8 mouse cellular contexts compared by ENCODE assay signal in the genomic region with DNA sequence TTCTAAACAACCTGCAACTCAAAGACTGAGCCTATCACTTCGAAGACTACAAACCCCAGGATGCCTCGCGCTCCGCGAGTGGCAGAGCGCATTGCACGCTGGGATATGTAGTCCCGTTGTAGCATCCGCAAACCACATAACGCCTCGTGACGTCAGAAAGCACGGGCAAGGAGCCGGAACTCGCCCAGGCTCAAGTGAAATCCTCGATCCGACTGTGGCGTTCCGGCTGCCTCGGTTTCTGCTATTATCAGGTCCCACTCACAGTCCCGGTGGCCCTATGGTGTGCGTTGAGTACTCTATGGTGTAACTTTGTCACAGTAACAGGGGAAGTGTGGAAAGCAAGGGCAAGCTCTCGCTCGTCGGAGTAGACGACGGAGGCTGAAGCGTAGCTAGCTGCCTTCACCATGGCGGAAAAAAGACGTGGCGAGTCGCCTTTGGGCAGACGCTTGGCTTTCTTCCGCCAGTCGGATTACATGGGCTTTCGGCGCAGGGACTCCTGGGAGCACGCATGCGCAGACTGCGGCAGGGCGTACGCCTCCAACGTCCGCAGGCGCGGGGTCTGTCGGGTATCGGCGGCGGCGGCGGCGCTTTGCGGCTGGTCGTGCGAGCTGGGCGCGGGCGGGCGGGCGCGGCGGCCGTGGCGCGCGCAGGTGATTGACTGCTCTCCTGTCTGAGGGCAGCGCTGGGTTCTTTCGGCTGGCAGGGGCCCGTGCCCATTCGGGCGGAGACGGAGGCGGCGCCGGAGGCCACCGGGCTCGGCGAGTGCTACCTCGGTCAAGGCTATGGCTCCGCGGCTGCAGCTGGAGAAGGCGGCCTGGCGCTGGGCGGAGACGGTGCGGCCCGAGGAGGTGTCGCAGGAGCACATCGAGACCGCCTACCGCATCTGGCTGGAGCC. TPM values are rescaled to one million over a fixed set of nuclear protein-coding genes. Genes with fewer than 3 reads are reported as not detected.
A peak's percentile ranks its signal among the peaks of the same experiment; 100 is the strongest.
DNase-seq lines count a peak whose midpoint lies in the region; ATAC-seq lines count a peak whose summit lies in the region.

A gene (plus strand): TSS at position 155 of the 895 bp plus-strand sequence.

- DNase-seq in Muller cell, postnatal 12 days (ENCODE audit: inconsistent ontology term), result peak; percentile 95
- DNase-seq in cerebellum, adult 9-11 months, result peak; percentile 99
- peak; percentile 98 to 99 for DNase-seq in frontal cortex, adult 2 months (ENCODE audit: extremely low spot score in 1 of 2, low spot score in 1 of 2)
- DNase-seq in hindbrain, embryonic 11.5 days (ENCODE audit: low spot score), result peak; percentile 99
- peak; percentile 99 to 100 for DNase-seq in layer of hippocampus, postnatal 10 days (ENCODE audit: low spot score in 2 of 2)
- peak; percentile 99 for DNase-seq in lung, postnatal 10 days
- peak; percentile 99 for DNase-seq in ovary, postnatal 36 days (ENCODE audit: low spot score)
- peak; percentile 98 for DNase-seq in thymus, postnatal 25 days

- no peaks in the 10 kb centered on the region for H3K27me3 ChIP-seq in hindbrain, embryonic 11.5 days (ENCODE audit: control insufficient read depth, insufficient read depth, low read length)

- peak; percentile 93 for ATAC-seq in hindbrain, embryonic 11.5 days (ENCODE audit: low FRiP score)

- no peaks in the 10 kb centered on the region; the same call in 1 of the 2 replicates for H3K4me1 ChIP-seq in hindbrain, embryonic 11.5 days (replicated peaks; ENCODE audit: control insufficient read depth, insufficient read depth, low read length)

- peak within 1 kb of the TSS; percentile 71 for H3K4me2 ChIP-seq in hindbrain, embryonic 11.5 days (replicated peaks; ENCODE audit: low read depth, low read length)

- WGBS in hindbrain, embryonic 11.5 days, result under 1% methylated on average over 79 of the region's 92 CpGs

- no peaks in the 10 kb centered on the region for H3K36me3 ChIP-seq in hindbrain, embryonic 11.5 days (ENCODE audit: control insufficient read depth, insufficient read depth, low read length)

- peak within 1 kb of the TSS; percentile 92 for H3K4me3 ChIP-seq in hindbrain, embryonic 11.5 days (ENCODE audit: low read depth, low read length)

- H3K27ac ChIP-seq in hindbrain, embryonic 11.5 days (ENCODE audit: low read depth, low read length), result peak within 1 kb of the TSS; percentile 95

- no peaks in the 10 kb centered on the region for H3K9me3 ChIP-seq in hindbrain, embryonic 11.5 days (ENCODE audit: control insufficient read depth, low read length)

- peak within 1 kb of the TSS; percentile 88 for H3K9ac ChIP-seq in hindbrain, embryonic 11.5 days (ENCODE audit: low read depth, low read length)

RNA-seq across cellular contexts. Expression of the gene that starts here (rescaled TPM):
- 171 and 180 TPM in 2 replicates for polyA plus RNA-seq in frontal cortex, adult 2 months (2012; rRNA removed)
- 79.6 and 84.8 TPM in 2 replicates for polyA plus RNA-seq in hindbrain, embryonic 11.5 days (2014; fragmentation: Nextera tagmentation; extraction: Ambion mirVana)
- total RNA-seq in layer of hippocampus, postnatal 10 days (2021), result 100 to 1,000 TPM; 135 to 136 TPM

Comparison
In these comparisons a context has a peak if more than half of its experiments do, and no peak if none do; other contexts are left out.
1. Peak in every context shown above with its lines: DNase-seq, ATAC-seq, H3K4me3 ChIP-seq and H3K27ac ChIP-seq.